Mouse (Mus musculus) right cerebral cortex, postnatal 25 days (tissue): ENCODE results near the gene Rab34.
A peak's percentile ranks its signal among the peaks of the same experiment; 100 is the strongest.

Source experiments
- DNase-seq: peaks from one replicate; pipeline ENCODE4 v3.0.0; 2022

Gene Rab34

GRCm38 (mm10) chr11:78165761-78166109 is 22.5 kb upstream of the Rab34 start:
- no peak for DNase-seq

GRCm38 (mm10) chr11:78166161-78166560 is 22.1 kb upstream of the Rab34 start:
- DNase-seq = no peak

GRCm38 (mm10) chr11:78166640-78167039 is 21.6 kb upstream of the Rab34 start:
- no peak for DNase-seq

GRCm38 (mm10) chr11:78167257-78167959 is 20.8 kb upstream of the Rab34 start:
- DNase-seq = no peak

- no peak for DNase-seq
These were observed 19.4 kb upstream of the Rab34 start for GRCm38 (mm10) chr11:78168541-78169468.

GRCm38 (mm10) chr11:78170306-78170705 is 17.9 kb upstream of the Rab34 start:
- DNase-seq = no peak

- DNase-seq = no peak
These were observed 16.9 kb upstream of the Rab34 start for GRCm38 (mm10) chr11:78171328-78171727.

- no peak for DNase-seq
These were observed 16.0 kb upstream of the Rab34 start for GRCm38 (mm10) chr11:78172034-78172747.

- no peak for DNase-seq
These were observed 15.4 kb upstream of the Rab34 start for GRCm38 (mm10) chr11:78172748-78173383.

GRCm38 (mm10) chr11:78174506-78174905 is 13.7 kb upstream of the Rab34 start:
- no peak for DNase-seq

- no peak for DNase-seq
These were observed 12.3 kb upstream of the Rab34 start for GRCm38 (mm10) chr11:78175771-78176401.

GRCm38 (mm10) chr11:78176402-78176862 is 11.8 kb upstream of the Rab34 start, which contains the start of the genes Nek8 and Tlcd1:
TSS of gene Nek8 (minus strand) at chr11:78176675.
TSS of gene Tlcd1 (plus strand) at chr11:78176711.
- peak; percentile 84 for DNase-seq

- DNase-seq = no peak
These were observed 11.3 kb upstream of the Rab34 start for GRCm38 (mm10) chr11:78176905-78177331.

GRCm38 (mm10) chr11:78177437-78177836 is 10.8 kb upstream of the Rab34 start:
- DNase-seq = no peak

GRCm38 (mm10) chr11:78177903-78178858 is 10.0 kb upstream of the Rab34 start:
- peak; percentile 90 for DNase-seq

GRCm38 (mm10) chr11:78178859-78179437 is 9.3 kb upstream of the Rab34 start:
- DNase-seq = no peak

GRCm38 (mm10) chr11:78179438-78179999 is 8.7 kb upstream of the Rab34 start:
- DNase-seq = no peak

GRCm38 (mm10) chr11:78180081-78180761 is 8.0 kb upstream of the Rab34 start:
- no peak for DNase-seq

- no peak for DNase-seq
These were observed 6.3 kb upstream of the Rab34 start for GRCm38 (mm10) chr11:78181830-78182357.
